30 mouse cellular contexts compared by ENCODE assay signal in the genomic region with DNA sequence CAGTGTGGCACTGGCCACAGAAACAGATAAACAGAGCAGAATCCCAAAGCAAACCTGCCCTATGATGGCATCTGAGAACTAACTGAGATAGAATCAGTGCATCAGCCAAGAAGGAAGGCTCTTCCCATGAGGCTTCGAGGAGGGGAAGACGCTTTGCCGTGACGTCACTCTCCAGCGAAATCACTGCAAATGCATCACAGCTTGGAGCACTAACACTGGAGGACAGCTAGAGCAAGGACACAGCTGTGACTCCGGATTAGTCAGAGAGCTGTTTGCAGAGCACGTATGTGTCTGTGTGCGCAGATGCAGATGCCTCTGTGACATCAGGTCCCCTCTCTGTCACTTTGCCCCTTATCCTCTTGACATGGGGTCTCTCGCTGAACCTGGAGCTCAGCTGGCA. TPM values are rescaled to one million over a fixed set of nuclear protein-coding genes. Genes with fewer than 3 reads are reported as not detected.
A peak's percentile ranks its signal among the peaks of the same experiment; 100 is the strongest.
DNase-seq lines count a peak whose midpoint lies in the region; ATAC-seq and TF ChIP-seq lines count a peak whose summit lies in the region.
"Had no signal": no experiment of that assay in that cellular context is flagged by ENCODE, and none has a peak within 500 bp of the region (broad histone marks: within the 10 kb centered on the region; RNA-seq: fewer than 3 reads in every experiment).

No protein-coding gene starts in this region.

- no peaks in the 10 kb centered on the region for H3K27me3 ChIP-seq in midbrain, embryonic 11.5 days (ENCODE audit: control insufficient read depth, insufficient read depth, low read length)
- no peaks in the 10 kb centered on the region for H3K27me3 ChIP-seq in midbrain, embryonic 16.5 days (ENCODE audit: control insufficient read depth, insufficient read depth, low read depth, low read length)
- H3K27me3 ChIP-seq: embryonic facial prominence, embryonic 12.5 days; embryonic facial prominence, embryonic 15.5 days; forebrain, embryonic 15.5 days; hindbrain, embryonic 12.5 days; hindbrain, embryonic 15.5 days had no signal

- H3K4me1 ChIP-seq in midbrain, embryonic 11.5 days (ENCODE audit: control insufficient read depth, insufficient read depth, low read length): no peaks in the 10 kb centered on the region
- H3K4me1 ChIP-seq in midbrain, embryonic 16.5 days (ENCODE audit: control insufficient read depth, insufficient read depth, low read length): no peaks in the 10 kb centered on the region
- no peaks in the 10 kb centered on the region for H3K4me1 ChIP-seq in lung, adult 2 months (ENCODE audit: control insufficient read depth, insufficient read depth, low read length)
- H3K4me1 ChIP-seq: embryonic facial prominence, embryonic 12.5 days; embryonic facial prominence, embryonic 15.5 days; forebrain, embryonic 15.5 days; hindbrain, embryonic 12.5 days; hindbrain, embryonic 15.5 days had no signal

- ATAC-seq in frontal cortex, adult (ENCODE audit: low TSS enrichment): peak; percentile 72; the same call in 1 of the 2 replicates
- ATAC-seq in midbrain, embryonic 11.5 days (ENCODE audit: low FRiP score): no peak
- no peak for ATAC-seq in midbrain, embryonic 16.5 days
- ATAC-seq: CD4-positive, CD25-positive, alpha-beta regulatory T cell, adult 4 months; forebrain, embryonic 15.5 days; intestine, postnatal 0 days had no signal

- H3K4me2 ChIP-seq in midbrain, embryonic 11.5 days: no peak overlapping the region
- no peak overlapping the region for H3K4me2 ChIP-seq in midbrain, embryonic 16.5 days (ENCODE audit: low read length)
- H3K4me2 ChIP-seq: embryonic facial prominence, embryonic 12.5 days; embryonic facial prominence, embryonic 15.5 days; forebrain, embryonic 15.5 days; heart, embryonic 11.5 days; hindbrain, embryonic 12.5 days; hindbrain, embryonic 15.5 days had no signal

- DNase-seq in frontal cortex, postnatal 36 days (ENCODE audit: low spot score in 2 of 2): no peak
- peak; percentile 69 for DNase-seq in midbrain, embryonic 11.5 days (ENCODE audit: low spot score, missing footprints)
- peak; percentile 44 for DNase-seq in adrenal gland, postnatal 25 days
- peak; percentile 71 for DNase-seq in brain, adult 2 months (ENCODE audit: low read depth, low spot score)
- DNase-seq in lung, adult 2 months: no peak
- DNase-seq: cerebellum, adult 18-20 months; cerebellum, adult 9-10 months; cerebellum, postnatal 14 days; gastrocnemius, adult 2 months; gastrocnemius, postnatal 14 days; heart, adult 11 months had no signal

- no peaks in the 10 kb centered on the region for H3K36me3 ChIP-seq in midbrain, embryonic 11.5 days (ENCODE audit: control insufficient read depth, insufficient read depth, low read length)
- H3K36me3 ChIP-seq in midbrain, embryonic 16.5 days (ENCODE audit: control insufficient read depth, insufficient read depth, low read length): no peaks in the 10 kb centered on the region
- H3K36me3 ChIP-seq: embryonic facial prominence, embryonic 12.5 days; embryonic facial prominence, embryonic 15.5 days; forebrain, embryonic 15.5 days; hindbrain, embryonic 12.5 days; hindbrain, embryonic 15.5 days had no signal

- H3K9me3 ChIP-seq in midbrain, embryonic 11.5 days (ENCODE audit: control insufficient read depth, low read length): no peaks in the 10 kb centered on the region
- no peaks in the 10 kb centered on the region for H3K9me3 ChIP-seq in midbrain, embryonic 16.5 days (replicated peaks; ENCODE audit: control insufficient read depth, low read length, poor library complexity, severe bottlenecking)
- H3K9me3 ChIP-seq: embryonic facial prominence, embryonic 12.5 days; embryonic facial prominence, embryonic 15.5 days; forebrain, embryonic 15.5 days; hindbrain, embryonic 12.5 days had no signal

- TF ChIP-seq CTCF in lung, adult 2 months (IDR thresholded peaks at IDR 0.05; ENCODE audit: insufficient read depth, low read length): no peak

- no peak overlapping the region for H3K4me3 ChIP-seq in midbrain, embryonic 11.5 days (ENCODE audit: low read depth, low read length)
- H3K4me3 ChIP-seq in midbrain, embryonic 16.5 days (ENCODE audit: low read depth, low read length): no peak overlapping the region
- H3K4me3 ChIP-seq in lung, adult 2 months (replicated peaks; ENCODE audit: extremely low read depth, low read depth, low read length): no peak overlapping the region
- H3K4me3 ChIP-seq: embryonic facial prominence, embryonic 12.5 days; embryonic facial prominence, embryonic 15.5 days; forebrain, embryonic 15.5 days; gastrocnemius, adult 2 months; hindbrain, embryonic 12.5 days; hindbrain, embryonic 15.5 days had no signal

- no peak overlapping the region for H3K9ac ChIP-seq in midbrain, embryonic 11.5 days (ENCODE audit: low read length)
- H3K9ac ChIP-seq in midbrain, embryonic 16.5 days (ENCODE audit: low read depth, low read length): no peak overlapping the region
- H3K9ac ChIP-seq: embryonic facial prominence, embryonic 12.5 days; embryonic facial prominence, embryonic 15.5 days; forebrain, embryonic 15.5 days; hindbrain, embryonic 12.5 days; hindbrain, embryonic 15.5 days had no signal

- TF ChIP-seq POLR2A in lung, adult 2 months (IDR thresholded peaks at IDR 0.05; ENCODE audit: borderline replicate concordance, extremely low read depth, low read depth, low read length): no peak

- WGBS in midbrain, embryonic 11.5 days: 86% methylated on average over 9 of the region's 9 CpGs
- 87% methylated on average over 9 of the region's 9 CpGs for WGBS in midbrain, embryonic 16.5 days
- WGBS in lung, adult 2 months: 93% methylated on average over 9 of the region's 9 CpGs

- no peak overlapping the region for H3K27ac ChIP-seq in midbrain, embryonic 11.5 days (ENCODE audit: low read depth, low read length)
- H3K27ac ChIP-seq in midbrain, embryonic 16.5 days (ENCODE audit: low read length): no peak overlapping the region
- H3K27ac ChIP-seq: embryonic facial prominence, embryonic 12.5 days; embryonic facial prominence, embryonic 15.5 days; forebrain, embryonic 15.5 days; gastrocnemius, adult 2 months; hindbrain, embryonic 12.5 days; hindbrain, embryonic 15.5 days had no signal

RNA-seq across cellular contexts. Expression of gene Adap1, which starts 13.6 kb away (rescaled TPM):
- polyA plus RNA-seq in midbrain, embryonic 11.5 days (2014; fragmentation: Nextera tagmentation; extraction: Ambion mirVana): 2.4 TPM in 2 replicates
- polyA plus RNA-seq in midbrain, embryonic 16.5 days (2015; fragmentation: Nextera tagmentation; extraction: Ambion mirVana): 66.9 and 68.5 TPM in 2 replicates
- total RNA-seq in adrenal gland, postnatal 25 days (2021): 2.4 and 4.3 TPM in 2 replicates
- polyA plus RNA-seq in lung, adult 2 months (2012; rRNA removed): 12.1 and 13.8 TPM in 2 replicates

RNA-seq across cellular contexts. Expression of gene Cox19, which starts 39.4 kb away (rescaled TPM):
- 124 and 133 TPM in 2 replicates for polyA plus RNA-seq in midbrain, embryonic 11.5 days (2014; fragmentation: Nextera tagmentation; extraction: Ambion mirVana)
- 102 and 105 TPM in 2 replicates for polyA plus RNA-seq in midbrain, embryonic 16.5 days (2015; fragmentation: Nextera tagmentation; extraction: Ambion mirVana)
- total RNA-seq in adrenal gland, postnatal 25 days (2021): 61.7 and 66.5 TPM in 2 replicates
- polyA plus RNA-seq in lung, adult 2 months (2012; rRNA removed): 51.7 and 61.9 TPM in 2 replicates

RNA-seq across cellular contexts. Expression of gene Cyp2w1, which starts 40.6 kb away (rescaled TPM):
- polyA plus RNA-seq in midbrain, embryonic 11.5 days (2014; fragmentation: Nextera tagmentation; extraction: Ambion mirVana): not detected in 2 replicates
- not detected in 2 replicates for polyA plus RNA-seq in midbrain, embryonic 16.5 days (2015; fragmentation: Nextera tagmentation; extraction: Ambion mirVana)
- total RNA-seq in adrenal gland, postnatal 25 days (2021): not detected in 2 replicates
- polyA plus RNA-seq in lung, adult 2 months (2012; rRNA removed): 0.33 TPM in 1 of 2 replicates, not detected in the other
- total RNA-seq: gastrocnemius, adult 2 months; gastrocnemius, postnatal 14 days; gastrocnemius, postnatal 4 days; heart, adult 8-10 months; heart, postnatal 25 days; hematopoietic stem cell, adult 5-6 weeks; MEL had no signal
- polyA plus RNA-seq: C2C12; CD4-positive, CD25-positive, alpha-beta regulatory T cell, adult 4 months; forebrain, embryonic 11.5 days; forebrain, embryonic 15.5 days; heart, embryonic 11.5 days; heart, embryonic 14.5 days; heart, postnatal 0 days; hindbrain, embryonic 15.5 days had no signal

RNA-seq across cellular contexts. Expression of gene Get4, which starts 59.7 kb away (rescaled TPM):
- 118 and 123 TPM in 2 replicates for polyA plus RNA-seq in midbrain, embryonic 11.5 days (2014; fragmentation: Nextera tagmentation; extraction: Ambion mirVana)
- 115 and 122 TPM in 2 replicates for polyA plus RNA-seq in midbrain, embryonic 16.5 days (2015; fragmentation: Nextera tagmentation; extraction: Ambion mirVana)
- total RNA-seq in adrenal gland, postnatal 25 days (2021): 75.7 and 104 TPM in 2 replicates
- 105 and 162 TPM in 2 replicates for polyA plus RNA-seq in lung, adult 2 months (2012; rRNA removed)

Comparison
In these comparisons a context has a peak if more than half of its experiments do, and no peak if none do; other contexts are left out.
1. DNase-seq: peak in midbrain, embryonic 11.5 days (single experiment), adrenal gland, postnatal 25 days (single experiment) and brain, adult 2 months (single experiment); none in frontal cortex, postnatal 36 days (0 of 2) and lung, adult 2 months (single experiment).